Mouse (Mus musculus) spleen, adult 2 months (tissue): Measurements from ENCODE around the gene Fam13a.

Experiments used
- CTCF ChIP-seq: fragments of 200-500 bp; IDR thresholded peaks from 2 replicates; pipeline ENCODE4 v1.5.1; 2011; ENCODE audit warnings: mild to moderate bottlenecking, inconsistent platforms; ENCODE audit not compliant: insufficient read depth, insufficient read length, insufficient replicate concordance; ENCODE audit errors: extremely low read depth
- POLR2A ChIP-seq: fragments of 200-500 bp; IDR thresholded peaks from 2 replicates; pipeline ENCODE4 v1.6.1; 2011; ENCODE audit warnings: low read depth, low read length, inconsistent platforms

DNA sequence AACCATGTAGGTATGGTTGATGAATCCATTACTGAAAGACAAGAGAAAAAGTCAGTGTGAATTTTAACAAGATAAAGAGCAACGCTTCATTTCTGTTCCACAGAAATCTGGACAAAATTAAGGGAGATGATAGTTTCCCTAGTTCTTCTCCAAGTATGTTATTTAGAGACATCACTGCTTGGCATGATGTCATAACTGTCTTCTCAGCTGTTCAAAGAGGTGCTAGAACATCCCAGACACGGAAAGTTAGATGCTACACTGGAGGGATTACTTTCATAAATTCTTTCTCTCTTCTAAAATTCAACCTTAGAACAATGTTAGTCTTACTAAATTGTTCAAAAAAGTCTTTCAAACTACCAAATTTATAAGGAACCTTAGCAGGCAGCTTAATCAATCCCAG is 63.8 kb downstream of the Fam13a start:
- TF ChIP-seq CTCF = no peak
- no peak for TF ChIP-seq POLR2A
